ENCODE assay signal across 17 mouse cellular contexts in genomic region chr10:19956745-19957144, GRCm38 (mm10). TPM values are rescaled to one million over a fixed set of nuclear protein-coding genes. Genes with fewer than 3 reads are reported as not detected.
A peak's percentile ranks its signal among the peaks of the same experiment; 100 is the strongest.
DNase-seq lines count a peak whose midpoint lies in the region; ATAC-seq and TF ChIP-seq lines count a peak whose summit lies in the region.
"Had no signal": no experiment of that assay in that cellular context is flagged by ENCODE, and none has a peak within 500 bp of the region (broad histone marks: within the 10 kb centered on the region; RNA-seq: fewer than 3 reads in every experiment).

No protein-coding gene starts in this region.

- no peaks in the 10 kb centered on the region for H3K9me3 ChIP-seq in intestine, embryonic 15.5 days
- H3K9me3 ChIP-seq in hindbrain, embryonic 11.5 days (ENCODE audit: control insufficient read depth, low read length): no peaks in the 10 kb centered on the region
- H3K9me3 ChIP-seq: forebrain, embryonic 12.5 days; limb, embryonic 13.5 days; midbrain, embryonic 15.5 days had no signal

- DNase-seq in kidney, adult 2 months: peak; percentile 55
- no peak for DNase-seq in kidney, postnatal 10 days
- peak; percentile 40 to 48 for DNase-seq in heart, adult 9 months (ENCODE audit: low spot score in 2 of 2)
- peak; percentile 64 to 84 for DNase-seq in lung, postnatal 4 days
- DNase-seq in cerebellum, postnatal 36 days: no peak
- no peak for DNase-seq in ovary, postnatal 14 days (ENCODE audit: low spot score)
- no peak for DNase-seq in hindbrain, embryonic 11.5 days (ENCODE audit: low spot score)
- DNase-seq: adrenal gland, postnatal 14 days; embryo, embryonic 11 days; gastrocnemius, postnatal 36 days; kidney, adult 8-10 months; right cerebral cortex, postnatal 14 days had no signal

- H3K36me3 ChIP-seq in kidney, adult 2 months (ENCODE audit: control insufficient read depth, insufficient read depth, low read length): no peaks in the 10 kb centered on the region
- no peaks in the 10 kb centered on the region for H3K36me3 ChIP-seq in intestine, embryonic 15.5 days
- H3K36me3 ChIP-seq in hindbrain, embryonic 11.5 days (ENCODE audit: control insufficient read depth, insufficient read depth, low read length): no peaks in the 10 kb centered on the region
- H3K36me3 ChIP-seq: forebrain, embryonic 12.5 days; limb, embryonic 13.5 days; midbrain, embryonic 15.5 days had no signal

- no peak for TF ChIP-seq CTCF in kidney, adult 2 months (conservative IDR thresholded peaks at IDR 0.05; ENCODE audit: insufficient read depth, insufficient read length, low read depth, low read length)

- H3K4me3 ChIP-seq in kidney, adult 2 months (ENCODE audit: insufficient read depth, low read depth, low read length): no peak overlapping the region
- H3K4me3 ChIP-seq in intestine, embryonic 15.5 days (replicated peaks): no peak overlapping the region
- H3K4me3 ChIP-seq in hindbrain, embryonic 11.5 days (ENCODE audit: low read depth, low read length): no peak overlapping the region
- H3K4me3 ChIP-seq: forebrain, embryonic 12.5 days; limb, embryonic 13.5 days; midbrain, embryonic 15.5 days had no signal

- no peaks in the 10 kb centered on the region for H3K27me3 ChIP-seq in kidney, adult 2 months (replicated peaks; ENCODE audit: control insufficient read depth, insufficient read depth, low read length)
- H3K27me3 ChIP-seq in intestine, embryonic 15.5 days (replicated peaks): no peaks in the 10 kb centered on the region
- no peaks in the 10 kb centered on the region for H3K27me3 ChIP-seq in hindbrain, embryonic 11.5 days (ENCODE audit: control insufficient read depth, insufficient read depth, low read length)
- H3K27me3 ChIP-seq: forebrain, embryonic 12.5 days; limb, embryonic 13.5 days; midbrain, embryonic 15.5 days; Patski had no signal

- no peak for TF ChIP-seq POLR2A in kidney, adult 2 months (IDR thresholded peaks at IDR 0.05; ENCODE audit: low read depth, low read length)

- peaks cover 42% of the 10 kb centered on the region for H3K4me1 ChIP-seq in kidney, adult 2 months (ENCODE audit: control insufficient read depth, insufficient read depth, low read length)
- H3K4me1 ChIP-seq in intestine, embryonic 15.5 days (replicated peaks): peaks cover 12% of the 10 kb centered on the region
- no peaks in the 10 kb centered on the region for H3K4me1 ChIP-seq in hindbrain, embryonic 11.5 days (replicated peaks; ENCODE audit: control insufficient read depth, insufficient read depth, low read length)
- H3K4me1 ChIP-seq: forebrain, embryonic 12.5 days; midbrain, embryonic 15.5 days had no signal

- peak overlapping the region; percentile 12; the same call in 1 of the 2 replicates for H3K27ac ChIP-seq in kidney, adult 2 months (ENCODE audit: insufficient read depth, low read depth, low read length)
- H3K27ac ChIP-seq in intestine, embryonic 15.5 days: no peak overlapping the region
- H3K27ac ChIP-seq in hindbrain, embryonic 11.5 days (ENCODE audit: low read depth, low read length): no peak overlapping the region
- H3K27ac ChIP-seq: forebrain, embryonic 12.5 days; limb, embryonic 13.5 days; midbrain, embryonic 15.5 days had no signal

- WGBS in kidney, adult 2 months: 37% methylated on average over 6 of the region's 6 CpGs
- 26% methylated on average over 6 of the region's 6 CpGs for WGBS in intestine, embryonic 15.5 days
- 78% methylated on average over 6 of the region's 6 CpGs for WGBS in hindbrain, embryonic 11.5 days

- ATAC-seq in intestine, embryonic 15.5 days: peak; percentile 76
- no peak for ATAC-seq in hindbrain, embryonic 11.5 days (ENCODE audit: low FRiP score)
- ATAC-seq: midbrain, embryonic 15.5 days; Patski had no signal

- H3K9ac ChIP-seq in intestine, embryonic 15.5 days: no peak overlapping the region
- H3K9ac ChIP-seq in hindbrain, embryonic 11.5 days (ENCODE audit: low read depth, low read length): no peak overlapping the region
- H3K9ac ChIP-seq: forebrain, embryonic 12.5 days; limb, embryonic 13.5 days; midbrain, embryonic 15.5 days had no signal

- H3K4me2 ChIP-seq in intestine, embryonic 15.5 days (replicated peaks): peak overlapping the region; percentile 22; the same call in 1 of the 2 replicates
- no peak overlapping the region for H3K4me2 ChIP-seq in hindbrain, embryonic 11.5 days (replicated peaks; ENCODE audit: low read depth, low read length)
- H3K4me2 ChIP-seq: forebrain, embryonic 12.5 days; limb, embryonic 13.5 days; midbrain, embryonic 15.5 days had no signal

RNA-seq across cellular contexts. Expression of gene Map3k5, which starts 22.5 kb away (rescaled TPM):
- 9.0 and 11.3 TPM in 2 replicates for polyA plus RNA-seq in kidney, adult 2 months (2012; rRNA removed)
- polyA plus RNA-seq in intestine, embryonic 15.5 days (2015; fragmentation: Nextera tagmentation; extraction: Ambion mirVana): 1.9 and 2.4 TPM in 2 replicates
- 0.66 and 1.3 TPM in 2 replicates for polyA plus RNA-seq in hindbrain, embryonic 11.5 days (2014; fragmentation: Nextera tagmentation; extraction: Ambion mirVana)

RNA-seq across cellular contexts. Expression of gene Pex7, which starts 49.3 kb away (rescaled TPM):
- polyA plus RNA-seq in kidney, adult 2 months (2012; rRNA removed): 87.4 and 90.9 TPM in 2 replicates
- polyA plus RNA-seq in intestine, embryonic 15.5 days (2015; fragmentation: Nextera tagmentation; extraction: Ambion mirVana): 48.8 and 50.3 TPM in 2 replicates
- polyA plus RNA-seq in hindbrain, embryonic 11.5 days (2014; fragmentation: Nextera tagmentation; extraction: Ambion mirVana): 32.5 and 34.1 TPM in 2 replicates

Comparison
In these comparisons a context has a peak if more than half of its experiments do, and no peak if none do; other contexts are left out.
1. DNase-seq: peak in kidney, adult 2 months (single experiment), heart, adult 9 months (2 of 2) and lung, postnatal 4 days (2 of 2); none in kidney, postnatal 10 days (single experiment), cerebellum, postnatal 36 days (0 of 2), ovary, postnatal 14 days (single experiment) and hindbrain, embryonic 11.5 days (single experiment).